Mouse (Mus musculus): ENCODE results near the gene Gm36210. TPM values are rescaled to one million over a fixed set of nuclear protein-coding genes. Genes with fewer than 3 reads are reported as not detected.

Gm36210 gene
- total and polyA plus RNA-seq, 3 experiments: 0.18 to 0.29 TPM; not detected in 1

GRCm38 (mm10) chr7:4925441-4926381 is 19.4 kb upstream of the Gm36210 start, which contains the start of gene Ssc5d:
Gene Ssc5d, plus strand, starts transcription at chr7:4925785.
- no peak within 1 kb of the TSS for H3K4me3 ChIP-seq
- H3K27me3 ChIP-seq (ENCODE audit: control insufficient read depth, insufficient read depth, low read length): no peaks in the 10 kb centered on the region
- H3K36me3 ChIP-seq (ENCODE audit: control insufficient read depth, insufficient read depth, low read length): no peaks in the 10 kb centered on the region
- TF ChIP-seq EP300 (IDR thresholded peaks at IDR 0.05; ENCODE audit: insufficient read depth, low read depth, low read length) (no peak), POLR2A (IDR thresholded peaks at IDR 0.05; ENCODE audit: insufficient read depth, low read depth, low read length) (no peak), CTCF (IDR thresholded peaks at IDR 0.05) (no peak)
- WGBS: 16% methylated on average over 5 of the region's 6 CpGs
- H3K79me2 ChIP-seq (replicated peaks; ENCODE audit: control insufficient read depth, insufficient read depth, low read length): no peaks in the 10 kb centered on the region
- H3K4me1 ChIP-seq (ENCODE audit: control insufficient read depth, insufficient read depth, low read length): peaks cover 15% of the 10 kb centered on the region
- intact Hi-C loops (cut with DNase I): no loop called here
- peak within 1 kb of the TSS; percentile 68 for H3K27ac ChIP-seq
- DNase-seq: peak; percentile 72
- H3K9ac ChIP-seq (ENCODE audit: low read depth, low read length): 0 out of 2 replicates have a peak within 1 kb of the TSS, but pooled peaks have one; percentile 16

- H3K4me3 ChIP-seq: no peak overlapping the region
- no peaks in the 10 kb centered on the region for H3K36me3 ChIP-seq (ENCODE audit: control insufficient read depth, insufficient read depth, low read length)
- no peak overlapping the region for H3K9ac ChIP-seq (ENCODE audit: low read depth, low read length)
- no peaks in the 10 kb centered on the region for H3K79me2 ChIP-seq (replicated peaks; ENCODE audit: control insufficient read depth, insufficient read depth, low read length)
- 9% methylated on average over 4 of the region's 4 CpGs for WGBS
- peak overlapping the region; percentile 68 for H3K27ac ChIP-seq
- TF ChIP-seq CTCF (IDR thresholded peaks at IDR 0.05) (no peak), POLR2A (IDR thresholded peaks at IDR 0.05; ENCODE audit: insufficient read depth, low read depth, low read length) (no peak), EP300 (IDR thresholded peaks at IDR 0.05; ENCODE audit: insufficient read depth, low read depth, low read length) (peak; percentile 49; the same call in 1 of the 2 replicates)
- no peaks in the 10 kb centered on the region for H3K27me3 ChIP-seq (ENCODE audit: control insufficient read depth, insufficient read depth, low read length)
- peaks cover 15% of the 10 kb centered on the region for H3K4me1 ChIP-seq (ENCODE audit: control insufficient read depth, insufficient read depth, low read length)
- intact Hi-C loops (cut with DNase I): no loop called here
- peak; percentile 65 to 78 for DNase-seq
Measured at GRCm38 (mm10) chr7:4924891-4925301, 18.6 kb upstream of the Gm36210 start.

- no peak for DNase-seq
- Histone ChIP-seq H3K4me3 (no peak overlapping the region), H3K27me3 (ENCODE audit: control insufficient read depth, insufficient read depth, low read length) (no peaks in the 10 kb centered on the region), H3K27ac (peak overlapping the region; percentile 68), H3K9ac (ENCODE audit: low read depth, low read length) (peak overlapping the region; percentile 44; the same call in 1 of the 2 replicates), H3K36me3 (ENCODE audit: control insufficient read depth, insufficient read depth, low read length) (no peaks in the 10 kb centered on the region), H3K79me2 (replicated peaks; ENCODE audit: control insufficient read depth, insufficient read depth, low read length) (no peaks in the 10 kb centered on the region), H3K4me1 (ENCODE audit: control insufficient read depth, insufficient read depth, low read length) (peaks cover 15% of the 10 kb centered on the region)
- intact Hi-C loops (cut with DNase I): no loop called here
- TF ChIP-seq POLR2A (IDR thresholded peaks at IDR 0.05; ENCODE audit: insufficient read depth, low read depth, low read length) (0 out of 2 replicates have a peak, but pooled peaks have one; percentile 20), CTCF (IDR thresholded peaks at IDR 0.05) (no peak), EP300 (IDR thresholded peaks at IDR 0.05; ENCODE audit: insufficient read depth, low read depth, low read length) (no peak)
- under 1% methylated on average over 4 of the region's 4 CpGs for WGBS
Measured at GRCm38 (mm10) chr7:4924483-4924882, 18.2 kb upstream of the Gm36210 start.

DNA sequence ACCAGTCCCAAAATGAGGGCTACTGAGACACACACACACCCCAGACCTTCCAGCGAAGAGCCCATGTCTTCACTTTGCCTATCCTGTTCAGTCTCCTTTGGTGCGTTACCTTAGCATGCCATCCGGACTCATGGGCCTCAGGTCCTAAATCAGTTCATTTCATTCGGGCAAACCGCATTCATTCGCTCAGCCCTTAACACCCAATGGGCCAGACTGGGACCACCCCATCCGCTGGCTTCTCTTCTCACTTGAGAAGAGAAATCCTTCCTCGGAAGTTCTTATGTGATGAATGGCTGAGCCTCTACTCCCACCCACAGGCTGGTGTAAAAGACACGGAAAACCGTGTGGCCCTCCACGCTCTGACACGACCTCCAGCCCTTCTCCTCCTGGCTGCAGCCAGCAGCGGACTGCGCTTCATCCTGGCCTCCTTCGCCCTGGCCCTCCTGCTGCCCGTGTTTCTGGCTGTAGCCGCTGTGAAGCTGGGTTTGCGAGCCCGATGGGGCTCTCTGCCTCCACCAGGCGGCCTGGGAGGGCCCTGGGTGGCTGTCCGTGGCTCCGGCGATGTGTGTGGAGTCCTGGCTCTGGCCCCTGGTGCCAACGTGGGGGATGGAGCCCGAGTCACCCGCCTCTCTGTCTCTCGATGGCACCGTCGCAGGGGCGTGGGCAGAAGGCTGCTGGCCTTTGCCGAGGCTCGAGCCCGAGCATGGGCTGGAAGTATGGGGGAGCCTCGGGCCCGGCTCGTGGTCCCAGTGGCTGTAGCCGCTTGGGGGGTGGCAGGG is 17.5 kb upstream of the Gm36210 start:
- Histone ChIP-seq H3K4me1 (ENCODE audit: control insufficient read depth, insufficient read depth, low read length) (peaks cover 15% of the 10 kb centered on the region), H3K9ac (ENCODE audit: low read depth, low read length) (peak overlapping the region; percentile 44), H3K79me2 (replicated peaks; ENCODE audit: control insufficient read depth, insufficient read depth, low read length) (no peaks in the 10 kb centered on the region), H3K4me3 (peak overlapping the region; percentile 18; the same call in 1 of the 2 replicates), H3K27me3 (ENCODE audit: control insufficient read depth, insufficient read depth, low read length) (no peaks in the 10 kb centered on the region), H3K27ac (peak overlapping the region; percentile 68), H3K36me3 (ENCODE audit: control insufficient read depth, insufficient read depth, low read length) (no peaks in the 10 kb centered on the region)
- TF ChIP-seq EP300 (IDR thresholded peaks at IDR 0.05; ENCODE audit: insufficient read depth, low read depth, low read length) (no peak), POLR2A (IDR thresholded peaks at IDR 0.05; ENCODE audit: insufficient read depth, low read depth, low read length) (no peak), CTCF (IDR thresholded peaks at IDR 0.05) (peak; percentile 66)
- intact Hi-C loops (cut with DNase I): no loop called here
- DNase-seq: peak; percentile 67
- WGBS: 10% methylated on average over 37 of the region's 37 CpGs

GRCm38 (mm10) chr7:4922931-4923565 is 16.7 kb upstream of the Gm36210 start:
- H3K27ac ChIP-seq: peak overlapping the region; percentile 68
- no peaks in the 10 kb centered on the region for H3K27me3 ChIP-seq (ENCODE audit: control insufficient read depth, insufficient read depth, low read length)
- no peaks in the 10 kb centered on the region for H3K79me2 ChIP-seq (replicated peaks; ENCODE audit: control insufficient read depth, insufficient read depth, low read length)
- intact Hi-C loops (cut with DNase I): no loop called here
- H3K9ac ChIP-seq (ENCODE audit: low read depth, low read length): peak overlapping the region; percentile 46
- TF ChIP-seq CTCF (IDR thresholded peaks at IDR 0.05): peak; percentile 54
- TF ChIP-seq POLR2A (IDR thresholded peaks at IDR 0.05; ENCODE audit: insufficient read depth, low read depth, low read length): no peak
- H3K4me3 ChIP-seq: peak overlapping the region; percentile 49
- peak; percentile 41 to 44 for DNase-seq
- no peaks in the 10 kb centered on the region for H3K36me3 ChIP-seq (ENCODE audit: control insufficient read depth, insufficient read depth, low read length)
- H3K4me1 ChIP-seq (ENCODE audit: control insufficient read depth, insufficient read depth, low read length): peaks cover 15% of the 10 kb centered on the region
- WGBS: 5% methylated on average over 14 of the region's 14 CpGs
